Mouse (Mus musculus) B cell, adult 2 months (primary cell): Measurements from ENCODE around the gene Fndc9.
A peak's percentile ranks its signal among the peaks of the same experiment; 100 is the strongest.

Source experiments
- DNase-seq, 2 experiments: peaks; one replicate each; pipeline ENCODE4 v3.0.0; 2022

The Fndc9 gene

GRCm38 (mm10) chr11:46236976-46237375 lies 1.6 kb downstream of the Fndc9 start:
- DNase-seq, result peak; percentile 91 to 92

GRCm38 (mm10) chr11:46241150-46241673 lies 5.9 kb downstream of the Fndc9 start:
- DNase-seq, result no peak

GRCm38 (mm10) chr11:46241985-46242384 lies 6.7 kb downstream of the Fndc9 start:
- no peak for DNase-seq

GRCm38 (mm10) chr11:46244731-46245604 lies 9.6 kb downstream of the Fndc9 start:
- DNase-seq, result no peak

DNA sequence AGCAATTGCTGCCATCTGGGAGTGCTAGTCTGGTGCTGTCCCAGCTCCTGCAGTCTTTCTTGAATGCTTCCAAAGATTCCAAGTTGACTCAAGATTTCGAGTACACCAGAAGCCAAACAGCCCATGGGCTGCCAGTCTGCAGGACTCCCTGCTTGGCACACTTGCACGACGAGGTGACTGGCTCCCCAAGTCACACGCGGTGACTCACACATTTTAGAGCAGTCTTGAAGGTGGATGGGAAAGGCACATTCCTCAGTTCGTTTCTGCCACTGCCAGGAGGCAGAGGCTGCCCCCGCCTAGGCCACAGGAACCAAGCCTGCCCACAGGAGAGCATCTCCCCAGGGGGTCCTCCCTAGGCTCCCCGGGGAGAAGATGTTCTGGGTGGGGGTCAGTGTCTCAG lies 10.6 kb downstream of the Fndc9 start:
- DNase-seq, result no peak

- no peak for DNase-seq
These were observed 11.1 kb downstream of the Fndc9 start for GRCm38 (mm10) chr11:46246393-46246792.

DNA sequence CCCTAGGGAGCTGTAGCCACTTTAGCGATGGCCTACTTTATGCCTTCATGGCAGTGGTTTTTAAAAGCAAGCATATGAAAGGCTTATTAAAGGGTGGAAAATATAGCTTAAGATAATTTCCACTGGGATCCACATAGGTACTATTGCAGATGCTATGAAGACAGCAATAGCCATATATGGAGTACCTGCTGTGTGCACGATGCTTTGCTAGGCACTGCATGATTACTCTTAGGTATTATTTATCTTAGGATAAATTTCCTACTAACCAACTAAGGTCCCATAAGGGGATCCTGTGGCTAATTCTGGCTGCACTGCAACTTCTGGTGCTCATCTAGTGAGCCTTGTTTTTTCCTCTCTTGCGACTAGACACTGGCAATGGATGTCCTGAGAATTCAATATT lies 13.0 kb downstream of the Fndc9 start:
- DNase-seq, result no peak

- peak; percentile 77 to 78 for DNase-seq
These were observed 16.7 kb downstream of the Fndc9 start for GRCm38 (mm10) chr11:46251994-46252393.

DNA sequence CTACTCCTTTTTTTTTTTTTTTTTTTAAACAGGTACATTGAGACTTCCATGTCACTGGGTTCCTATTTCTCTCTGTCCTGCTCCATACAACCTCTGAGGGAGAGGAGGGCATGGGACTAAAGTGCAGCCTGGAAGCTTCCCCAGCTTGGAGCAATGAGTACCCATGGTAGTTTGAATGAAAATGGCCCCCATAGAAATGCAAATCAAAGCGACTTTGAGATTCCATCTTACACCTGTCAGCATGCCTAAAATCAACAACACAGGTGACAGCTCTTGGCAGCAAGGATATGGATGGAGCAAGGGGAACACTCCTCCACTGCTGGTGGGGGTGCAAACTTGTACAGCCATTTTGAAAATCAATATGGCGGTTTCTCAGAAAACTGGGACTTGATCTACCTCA lies 20.0 kb downstream of the Fndc9 start:
- DNase-seq, result no peak

- DNase-seq, result peak; percentile 26 to 36
These were observed 22.9 kb downstream of the Fndc9 start for GRCm38 (mm10) chr11:46258207-46258606.

DNA sequence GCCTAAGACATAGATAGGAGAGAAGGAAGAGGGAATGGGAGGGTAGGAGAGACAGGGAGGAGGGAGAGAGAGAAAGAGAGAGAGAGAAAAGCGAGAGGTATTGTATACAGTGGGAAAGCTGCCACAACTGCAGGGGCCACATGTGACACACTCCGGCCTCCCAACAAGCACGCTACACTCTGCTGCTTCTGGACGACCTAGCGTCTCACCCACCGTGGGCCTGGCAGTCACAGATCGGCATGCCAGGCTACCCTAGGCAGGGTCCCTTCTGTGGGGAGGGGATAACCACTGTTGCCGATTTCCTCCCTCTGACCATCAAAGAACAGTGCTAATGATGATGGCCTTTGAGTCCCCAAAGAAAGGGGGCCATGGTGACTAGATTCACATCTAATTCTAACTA lies 23.4 kb downstream of the Fndc9 start:
- no peak for DNase-seq

GRCm38 (mm10) chr11:46262854-46263253 lies 27.5 kb downstream of the Fndc9 start:
- no peak for DNase-seq

DNA sequence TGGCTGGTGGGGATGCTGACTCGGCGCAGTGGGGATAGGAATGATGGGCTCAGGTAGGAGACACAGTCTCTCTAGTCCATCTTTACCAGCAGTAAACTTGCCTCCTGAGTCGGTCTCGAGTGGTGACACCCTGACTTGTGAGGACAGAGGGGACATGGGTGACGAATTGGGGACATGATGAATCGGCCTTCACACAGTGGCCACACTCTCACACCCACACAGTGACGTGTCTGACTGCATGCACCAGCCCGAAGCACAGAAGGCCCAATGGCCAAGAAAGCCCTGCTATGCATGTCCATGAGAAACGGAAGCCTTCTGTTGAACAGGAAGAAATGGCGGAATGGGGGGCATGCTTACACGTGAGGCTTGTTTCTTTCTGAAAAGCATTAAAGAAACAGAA lies 28.0 kb downstream of the Fndc9 start:
- no peak for DNase-seq

GRCm38 (mm10) chr11:46264584-46264983 lies 29.3 kb downstream of the Fndc9 start:
- no peak for DNase-seq

GRCm38 (mm10) chr11:46265031-46265786 lies 29.9 kb downstream of the Fndc9 start:
- peak; percentile 67 to 73 for DNase-seq

DNA sequence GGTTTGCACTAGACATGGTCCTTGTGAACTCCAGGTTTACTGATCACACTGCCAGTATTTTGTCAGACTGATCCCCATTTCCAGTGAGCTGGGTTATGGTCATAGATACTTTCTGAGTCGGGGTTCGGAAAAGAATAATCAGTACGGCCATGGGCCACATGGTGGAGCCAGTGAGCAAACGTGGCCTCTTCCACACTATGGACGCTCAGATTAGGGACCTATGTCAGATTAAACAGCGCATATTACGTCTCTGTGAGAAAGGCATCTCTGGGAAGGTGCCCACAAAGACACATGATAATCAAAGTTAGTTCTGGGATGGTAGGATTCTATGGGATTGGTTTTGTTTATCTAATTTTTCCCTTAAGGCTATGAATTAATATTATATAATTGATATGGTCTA lies 33.7 kb downstream of the Fndc9 start:
- DNase-seq, result peak; percentile 81 to 82

GRCm38 (mm10) chr11:46269391-46269790 lies 34.1 kb downstream of the Fndc9 start:
- DNase-seq, result no peak

GRCm38 (mm10) chr11:46269893-46270292 lies 34.6 kb downstream of the Fndc9 start:
- DNase-seq, result no peak

- DNase-seq, result no peak
These were observed 36.8 kb downstream of the Fndc9 start for GRCm38 (mm10) chr11:46272058-46272681.

- no peak for DNase-seq
These were observed 38.6 kb downstream of the Fndc9 start for GRCm38 (mm10) chr11:46273969-46274368.

DNA sequence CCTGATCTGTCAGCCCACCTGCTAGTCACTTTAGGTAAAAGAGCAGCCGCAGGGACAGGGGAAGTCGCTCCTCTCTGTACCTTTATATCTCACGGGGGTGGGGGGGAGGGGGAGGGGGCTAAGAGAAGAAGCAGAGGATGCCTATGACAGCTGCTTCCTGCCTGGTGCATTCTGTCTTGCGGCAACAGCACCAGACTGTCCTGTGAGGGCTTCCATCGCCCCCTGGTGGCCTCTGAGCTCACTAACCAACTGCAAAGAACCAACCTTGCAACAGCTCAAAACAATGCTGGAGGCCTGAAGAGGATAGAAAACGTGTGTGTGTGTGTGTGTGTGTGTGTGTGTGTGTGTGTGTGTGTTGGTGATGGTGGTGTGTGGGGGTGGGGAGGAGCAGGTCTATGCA lies 40.0 kb downstream of the Fndc9 start:
- DNase-seq, result peak; percentile 89 to 92

GRCm38 (mm10) chr11:46276168-46276567 lies 40.8 kb downstream of the Fndc9 start:
- no peak for DNase-seq

DNA sequence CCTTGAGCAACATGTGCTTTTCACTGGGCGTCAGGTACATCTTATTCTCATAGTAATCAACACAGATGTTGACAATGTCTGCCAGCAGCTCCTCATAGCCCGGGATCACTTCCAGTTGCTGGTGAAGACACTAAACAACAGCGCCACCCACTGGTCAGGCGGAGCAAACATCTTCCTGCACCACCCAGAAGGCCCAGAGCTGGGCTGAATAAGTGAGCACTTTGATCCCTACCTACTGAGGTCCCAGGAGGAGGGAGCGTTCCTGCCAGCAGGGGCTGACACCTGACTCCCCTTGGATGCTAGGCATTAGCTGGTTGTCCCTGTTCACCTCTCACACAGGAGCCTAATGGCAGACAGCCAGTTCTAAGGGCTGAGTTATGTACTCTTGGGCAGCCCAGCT lies 41.4 kb downstream of the Fndc9 start:
- peak; percentile 82 to 83 for DNase-seq
